Mouse (Mus musculus): ENCODE measurements around the gene Hspa4. TPM values are rescaled to one million over a fixed set of nuclear protein-coding genes. Genes with fewer than 3 reads are reported as not detected.
A peak's percentile ranks its signal among the peaks of the same experiment; 100 is the strongest.

Hspa4 gene
- total and polyA plus RNA-seq, 3 experiments: 55.9 to 391 (median 279) TPM

GRCm38 (mm10) chr11:53311385-53311784, 11.1 kb upstream of the Hspa4 start:
- Histone ChIP-seq H3K36me3 (replicated peaks) (no peaks in the 10 kb centered on the region), H3K4me1 (ENCODE audit: insufficient read depth, low read depth, low read length) (peaks cover 59% of the 10 kb centered on the region)

GRCm38 (mm10) chr11:53308884-53309310, 8.6 kb upstream of the Hspa4 start:
- H3K4me3 ChIP-seq (ENCODE audit: low read depth, low read length): no peak overlapping the region; the same call in 1 of the 2 replicates
- no peak for DNase-seq (ENCODE audit: low spot score)
- ATAC-seq (ENCODE audit: extremely low read depth, insufficient number of reproducible peaks, low FRiP score, poor library complexity, severe bottlenecking): no peak
- no peaks in the 10 kb centered on the region; the same call in 1 of the 2 replicates for H3K27me3 ChIP-seq (ENCODE audit: insufficient read depth, low read length)
- H3K4me1 ChIP-seq (ENCODE audit: insufficient read depth, low read depth, low read length): peaks cover 54% of the 10 kb centered on the region
- H3K36me3 ChIP-seq (replicated peaks): no peaks in the 10 kb centered on the region
- TF ChIP-seq TAL1 (conservative IDR thresholded peaks at IDR 0.05; ENCODE audit: low read depth, low read length): no peak
- no peaks in the 10 kb centered on the region for H3K9me3 ChIP-seq (replicated peaks)

More at GRCm38 (mm10) chr11:53311385-53311784, 11.1 kb upstream of the Hspa4 start:
- Histone ChIP-seq H3K9me3 (replicated peaks) (no peaks in the 10 kb centered on the region), H3K4me3 (ENCODE audit: low read depth, low read length) (no peak overlapping the region), H3K27me3 (ENCODE audit: insufficient read depth, low read length) (peaks cover 4% of the 10 kb centered on the region; the same call in 1 of the 2 replicates)
- no peak for ATAC-seq (ENCODE audit: extremely low read depth, insufficient number of reproducible peaks, low FRiP score, poor library complexity, severe bottlenecking)
- no peak for TF ChIP-seq GATA1 (IDR thresholded peaks at IDR 0.05; ENCODE audit: borderline replicate concordance, low read length)
- DNase-seq (ENCODE audit: low spot score): no peak

GRCm38 (mm10) chr11:53308251-53308864, 8.1 kb upstream of the Hspa4 start:
- peak; percentile 82 for ATAC-seq (ENCODE audit: extremely low read depth, insufficient number of reproducible peaks, low FRiP score, poor library complexity, severe bottlenecking)
- DNase-seq (ENCODE audit: low spot score): peak; percentile 46
- no peak overlapping the region; the same call in 1 of the 2 replicates for H3K4me3 ChIP-seq (ENCODE audit: low read depth, low read length)
- H3K27me3 ChIP-seq (ENCODE audit: insufficient read depth, low read length): no peaks in the 10 kb centered on the region; the same call in 1 of the 2 replicates
- TF ChIP-seq TAL1 (conservative IDR thresholded peaks at IDR 0.05; ENCODE audit: low read depth, low read length) (peak; percentile 93), GATA2 (IDR thresholded peaks at IDR 0.05; ENCODE audit: borderline replicate concordance, low read depth, low read length) (no peak)
- no peaks in the 10 kb centered on the region for H3K36me3 ChIP-seq (replicated peaks)
- H3K4me1 ChIP-seq (ENCODE audit: insufficient read depth, low read depth, low read length): peaks cover 53% of the 10 kb centered on the region
- no peaks in the 10 kb centered on the region for H3K9me3 ChIP-seq (replicated peaks)

GRCm38 (mm10) chr11:53307558-53308065, 7.4 kb upstream of the Hspa4 start:
- TF ChIP-seq GATA2 (IDR thresholded peaks at IDR 0.05; ENCODE audit: borderline replicate concordance, low read depth, low read length): no peak
- no peak for TF ChIP-seq TAL1 (conservative IDR thresholded peaks at IDR 0.05; ENCODE audit: low read depth, low read length)
- H3K9me3 ChIP-seq (replicated peaks): no peaks in the 10 kb centered on the region
- H3K4me1 ChIP-seq (ENCODE audit: insufficient read depth, low read depth, low read length): peaks cover 47% of the 10 kb centered on the region
- no peaks in the 10 kb centered on the region; the same call in 1 of the 2 replicates for H3K27me3 ChIP-seq (ENCODE audit: insufficient read depth, low read length)
- H3K4me3 ChIP-seq (ENCODE audit: low read depth, low read length): no peak overlapping the region; the same call in 1 of the 2 replicates
- no peaks in the 10 kb centered on the region for H3K36me3 ChIP-seq (replicated peaks)
- DNase-seq (ENCODE audit: low spot score) (no peak), ATAC-seq (ENCODE audit: extremely low read depth, insufficient number of reproducible peaks, low FRiP score, poor library complexity, severe bottlenecking) (no peak)

GRCm38 (mm10) chr11:53306965-53307364, 6.7 kb upstream of the Hspa4 start:
- peaks cover 41% of the 10 kb centered on the region for H3K4me1 ChIP-seq (ENCODE audit: insufficient read depth, low read depth, low read length)
- H3K9me3 ChIP-seq (replicated peaks): no peaks in the 10 kb centered on the region
- no peaks in the 10 kb centered on the region; the same call in 1 of the 2 replicates for H3K27me3 ChIP-seq (ENCODE audit: insufficient read depth, low read length)
- H3K36me3 ChIP-seq (replicated peaks): no peaks in the 10 kb centered on the region
- no peak overlapping the region for H3K4me3 ChIP-seq (ENCODE audit: low read depth, low read length)
- DNase-seq (ENCODE audit: low spot score) (no peak), ATAC-seq (ENCODE audit: extremely low read depth, insufficient number of reproducible peaks, low FRiP score, poor library complexity, severe bottlenecking) (no peak)
- TF ChIP-seq GATA1 (IDR thresholded peaks at IDR 0.05; ENCODE audit: borderline replicate concordance, low read length): no peak
- no peak for TF ChIP-seq POLR2AphosphoS5 (IDR thresholded peaks at IDR 0.05; ENCODE audit: insufficient replicate concordance, low read depth, low read length)
- no peak for TF ChIP-seq CTCF (IDR thresholded peaks at IDR 0.05; ENCODE audit: low read depth, low read length)
- TF ChIP-seq TAL1 (conservative IDR thresholded peaks at IDR 0.05; ENCODE audit: low read depth, low read length): no peak
- TF ChIP-seq GATA2 (IDR thresholded peaks at IDR 0.05; ENCODE audit: borderline replicate concordance, low read depth, low read length): no peak

GRCm38 (mm10) chr11:53304044-53304840, 4.0 kb upstream of the Hspa4 start:
- Histone ChIP-seq H3K4me3 (ENCODE audit: low read depth, low read length) (no peak overlapping the region), H3K9me3 (replicated peaks) (no peaks in the 10 kb centered on the region), H3K27me3 (ENCODE audit: insufficient read depth, low read length) (no peaks in the 10 kb centered on the region), H3K36me3 (replicated peaks) (no peaks in the 10 kb centered on the region), H3K4me1 (ENCODE audit: insufficient read depth, low read depth, low read length) (peaks cover 36% of the 10 kb centered on the region)
- DNase-seq (ENCODE audit: low spot score) (no peak), ATAC-seq (ENCODE audit: extremely low read depth, insufficient number of reproducible peaks, low FRiP score, poor library complexity, severe bottlenecking) (no peak)
- TF ChIP-seq POLR2AphosphoS5 (IDR thresholded peaks at IDR 0.05; ENCODE audit: insufficient replicate concordance, low read depth, low read length) (no peak), CTCF (IDR thresholded peaks at IDR 0.05; ENCODE audit: low read depth, low read length) (no peak), GATA2 (IDR thresholded peaks at IDR 0.05; ENCODE audit: borderline replicate concordance, low read depth, low read length) (no peak), GATA1 (IDR thresholded peaks at IDR 0.05; ENCODE audit: borderline replicate concordance, low read length) (no peak), TAL1 (conservative IDR thresholded peaks at IDR 0.05; ENCODE audit: low read depth, low read length) (no peak)

All from G1E (cell line).